Mouse (Mus musculus) embryonic fibroblast, embryonic 13.5 days (primary cell): Measurements from ENCODE around the gene Tmprss7.

ENCODE experiments used
- CTCF ChIP-seq: IDR thresholded peaks from 2 replicates; pipeline ENCODE4 v1.5.1; 2011; ENCODE audit warnings: mild to moderate bottlenecking, control low read depth, low read length, moderate library complexity, borderline replicate concordance; ENCODE audit not compliant: insufficient read depth
- POLR2A ChIP-seq: IDR thresholded peaks from 2 replicates; pipeline ENCODE4 v1.6.1; 2011; ENCODE audit warnings: low read depth, mild to moderate bottlenecking, control low read depth, low read length, moderate library complexity

GRCm38 (mm10) chr16:45623230-45623629 is 70.2 kb downstream of the Tmprss7 start:
- TF ChIP-seq POLR2A: no peak
- no peak for TF ChIP-seq CTCF
